Mouse (Mus musculus) liver, embryonic 14.5 days (tissue): ENCODE data around the gene Trmt44.

Experiments used
- CTCF ChIP-seq: IDR thresholded peaks from 2 replicates; pipeline ENCODE4 v1.5.1; 2016; ENCODE audit warnings: antibody characterized with exemption, low read depth, control low read depth
- EP300 ChIP-seq: IDR thresholded peaks from 2 replicates; pipeline ENCODE4 v1.6.1; 2016; ENCODE audit warnings: antibody characterized with exemption, low read depth

DNA sequence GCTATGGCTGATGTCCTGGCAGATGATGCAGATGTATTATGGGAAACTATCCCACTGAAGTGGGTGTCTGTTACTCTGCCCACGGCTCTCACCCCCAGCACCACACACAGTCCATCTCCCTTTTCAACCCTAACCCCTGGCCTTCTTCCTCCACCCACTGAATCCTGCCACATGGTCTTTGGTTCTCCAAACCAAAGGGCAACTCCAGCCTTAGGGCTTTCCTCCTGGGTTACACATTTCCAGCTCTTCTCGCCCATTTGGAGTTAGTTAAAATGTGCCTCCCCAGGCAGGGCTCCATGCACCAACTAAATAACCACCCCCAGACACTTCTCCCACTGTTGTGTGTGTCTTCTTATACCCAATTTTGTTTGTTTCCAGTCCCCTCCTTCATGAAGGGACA lies 3.5 kb upstream of the Trmt44 start:
- no peak for TF ChIP-seq CTCF
- no peak for TF ChIP-seq EP300
